Mouse (Mus musculus) spleen, postnatal 10 days (tissue): Measurements from ENCODE around the gene Grip1.

Experiments
- DNase-seq, 2 experiments: peaks; one replicate each; pipeline ENCODE4 v3.0.0; 2021 to 2022; ENCODE audit warnings: low spot score in 2 of 2

Grip1 gene

GRCm38 (mm10) chr10:120061238-120062130, 607.9 kb downstream of the Grip1 start:
- DNase-seq: no peak

GRCm38 (mm10) chr10:120064424-120064823, 610.8 kb downstream of the Grip1 start:
- peak; percentile 35 to 73 for DNase-seq

- DNase-seq: no peak
Observed at GRCm38 (mm10) chr10:120066319-120066718, 612.7 kb downstream of the Grip1 start.

GRCm38 (mm10) chr10:120077850-120078249, 624.2 kb downstream of the Grip1 start:
- no peak for DNase-seq

- DNase-seq: no peak
Observed at GRCm38 (mm10) chr10:120092548-120092947, 638.9 kb downstream of the Grip1 start.

GRCm38 (mm10) chr10:120095136-120095535, 641.5 kb downstream of the Grip1 start:
- no peak for DNase-seq

GRCm38 (mm10) chr10:120095716-120096115, 642.1 kb downstream of the Grip1 start:
- no peak for DNase-seq

- no peak for DNase-seq
Observed at GRCm38 (mm10) chr10:120097564-120097963, 643.9 kb downstream of the Grip1 start.

- DNase-seq: no peak
Observed at GRCm38 (mm10) chr10:120100806-120101205, 647.2 kb downstream of the Grip1 start.

- DNase-seq: peak in 1 of 2 experiments; percentile 12
Observed at GRCm38 (mm10) chr10:120111691-120112319, 658.2 kb downstream of the Grip1 start.

- peak; percentile 99 to 100 for DNase-seq
Observed at GRCm38 (mm10) chr10:120112507-120113396, 659.1 kb downstream of the Grip1 start, which contains the start of gene Helb. Gene Helb (minus strand): TSS chr10:120112987.

GRCm38 (mm10) chr10:120113482-120113881, 659.9 kb downstream of the Grip1 start:
- DNase-seq: peak in 1 of 2 experiments; percentile 15

GRCm38 (mm10) chr10:120113980-120114379, 660.4 kb downstream of the Grip1 start:
- DNase-seq: no peak

GRCm38 (mm10) chr10:120114493-120114892, 660.9 kb downstream of the Grip1 start:
- DNase-seq: no peak

GRCm38 (mm10) chr10:120115249-120115648, 661.6 kb downstream of the Grip1 start:
- no peak for DNase-seq

GRCm38 (mm10) chr10:120123721-120124120, 670.1 kb downstream of the Grip1 start:
- DNase-seq: no peak

GRCm38 (mm10) chr10:120124801-120125464, 671.3 kb downstream of the Grip1 start:
- peak; percentile 70 to 84 for DNase-seq

GRCm38 (mm10) chr10:120125465-120125857, 671.8 kb downstream of the Grip1 start:
- no peak for DNase-seq

- no peak for DNase-seq
Observed at GRCm38 (mm10) chr10:120128601-120129277, 675.1 kb downstream of the Grip1 start.

- DNase-seq: peak; percentile 13 to 65
Observed at GRCm38 (mm10) chr10:120130621-120131020, 677.0 kb downstream of the Grip1 start.

- DNase-seq: no peak
Observed at GRCm38 (mm10) chr10:120133697-120134096, 680.1 kb downstream of the Grip1 start.
